Mouse (Mus musculus) thymus, adult 2 months (tissue): ENCODE measurements at regions not wholly inside any gene's neighbourhood (a gene's known extent, or its start where the extent isn't known, plus 50 kb on each side); places are given as distances from the start of the nearest gene placed in this dataset.

ENCODE experiments used
- DNase-seq: peaks from one replicate; pipeline ENCODE4 v3.0.0; 2021
- H3K27ac ChIP-seq: fragments of 200-500 bp; 2 replicates; pipeline ENCODE4 v1.5.1; 2012; ENCODE audit warnings: low read length, control low read depth; ENCODE audit not compliant: control insufficient read depth, insufficient read depth
- H3K27me3 ChIP-seq: fragments of 200-500 bp; 2 replicates; pipeline ENCODE4 v1.6.1; 2012; ENCODE audit warnings: mild to moderate bottlenecking, low read length, moderate library complexity, mixed read lengths; ENCODE audit not compliant: control insufficient read depth, insufficient read depth
- H3K36me3 ChIP-seq: fragments of 200-500 bp; 2 replicates; pipeline ENCODE4 v1.6.1; 2012; ENCODE audit warnings: mild to moderate bottlenecking, low read length, moderate library complexity; ENCODE audit not compliant: control insufficient read depth, insufficient read depth
- H3K4me1 ChIP-seq: fragments of 200-500 bp; replicated peaks from 2 replicates; pipeline ENCODE4 v1.6.1; 2012; ENCODE audit warnings: low read length; ENCODE audit not compliant: control insufficient read depth, insufficient read depth
- H3K4me3 ChIP-seq: fragments of 200-500 bp; 2 replicates; pipeline ENCODE4 v1.5.1; 2012; ENCODE audit warnings: mild to moderate bottlenecking, low read length, control low read depth, moderate library complexity; ENCODE audit not compliant: control insufficient read depth, insufficient read depth
- CTCF ChIP-seq: fragments of 200-500 bp; IDR thresholded peaks from 2 replicates; pipeline ENCODE4 v1.5.1; 2012; ENCODE audit warnings: mild to moderate bottlenecking, control low read depth, low read length, moderate library complexity, borderline replicate concordance; ENCODE audit not compliant: control insufficient read depth, poor library complexity, insufficient read depth; ENCODE audit errors: extremely low read depth
- POLR2A ChIP-seq: fragments of 200-500 bp; IDR thresholded peaks from 2 replicates; pipeline ENCODE4 v1.6.1; 2012; ENCODE audit warnings: mild to moderate bottlenecking, low read length, control low read depth, moderate library complexity; ENCODE audit not compliant: control insufficient read depth, poor library complexity, insufficient read depth; ENCODE audit errors: extremely low read depth
- WGBS: fragments of 180-500 bp; shearing (Covaris S2); methylation state at CpG from one replicate; pipeline ENCODE4 v1.1.7; 2018; 5-methylcytosine and 5-hydroxymethylcytosine counted together

DNA sequence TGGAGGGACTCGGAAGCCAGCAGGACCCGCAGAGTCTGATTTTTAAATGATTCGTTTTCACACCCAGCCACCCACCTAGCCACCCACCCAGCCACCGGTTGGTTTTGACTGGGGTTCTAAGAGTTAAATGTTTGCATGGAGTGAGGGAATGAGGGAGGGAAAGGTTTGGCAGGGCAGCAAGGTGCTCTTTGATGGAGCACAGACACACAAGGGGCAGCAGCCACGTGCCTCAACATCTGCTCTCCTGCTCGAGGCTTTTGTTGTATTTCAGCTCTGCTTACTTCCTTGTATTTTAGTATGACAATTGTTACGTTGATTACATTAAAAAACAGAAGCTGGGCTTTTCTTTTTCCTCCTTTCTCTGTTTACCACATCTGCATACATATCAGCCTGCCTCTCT, 367.6 kb downstream of the Ajap1 start:
- H3K36me3 ChIP-seq = no peaks in the 10 kb centered on the region
- no peak overlapping the region for H3K4me3 ChIP-seq
- no peak overlapping the region for H3K27ac ChIP-seq
- no peak for DNase-seq
- no peaks in the 10 kb centered on the region for H3K4me1 ChIP-seq
- 68% methylated on average over 7 of the region's 7 CpGs for WGBS
- no peak for TF ChIP-seq POLR2A
- no peak for TF ChIP-seq CTCF
- no peaks in the 10 kb centered on the region for H3K27me3 ChIP-seq

DNA sequence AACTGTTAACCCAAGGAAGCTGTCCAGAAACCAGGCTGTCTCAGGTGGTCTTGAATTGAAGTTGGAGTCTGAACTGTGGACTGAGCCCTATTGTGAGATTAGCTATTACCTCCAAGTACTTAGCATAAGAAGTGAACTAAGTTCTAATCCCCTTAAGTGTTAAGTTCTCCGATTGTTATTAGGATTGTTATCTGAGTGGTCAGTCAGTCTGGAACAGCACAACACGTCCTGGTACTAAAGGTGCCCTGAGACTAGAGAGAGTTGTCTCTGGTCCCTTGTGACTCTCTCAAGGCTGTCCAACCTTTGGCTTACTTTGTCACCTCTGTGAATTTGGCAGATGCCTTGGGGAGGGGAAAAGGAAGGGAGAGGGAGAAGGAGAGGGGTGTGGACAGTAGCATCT, 369.0 kb downstream of the Ajap1 start:
- TF ChIP-seq POLR2A = no peak
- Histone ChIP-seq H3K4me3 (no peak overlapping the region), H3K27me3 (no peaks in the 10 kb centered on the region), H3K4me1 (no peaks in the 10 kb centered on the region), H3K36me3 (no peaks in the 10 kb centered on the region), H3K27ac (no peak overlapping the region)
- DNase-seq = no peak
- 96% methylated on average over 2 of the region's 2 CpGs for WGBS

DNA sequence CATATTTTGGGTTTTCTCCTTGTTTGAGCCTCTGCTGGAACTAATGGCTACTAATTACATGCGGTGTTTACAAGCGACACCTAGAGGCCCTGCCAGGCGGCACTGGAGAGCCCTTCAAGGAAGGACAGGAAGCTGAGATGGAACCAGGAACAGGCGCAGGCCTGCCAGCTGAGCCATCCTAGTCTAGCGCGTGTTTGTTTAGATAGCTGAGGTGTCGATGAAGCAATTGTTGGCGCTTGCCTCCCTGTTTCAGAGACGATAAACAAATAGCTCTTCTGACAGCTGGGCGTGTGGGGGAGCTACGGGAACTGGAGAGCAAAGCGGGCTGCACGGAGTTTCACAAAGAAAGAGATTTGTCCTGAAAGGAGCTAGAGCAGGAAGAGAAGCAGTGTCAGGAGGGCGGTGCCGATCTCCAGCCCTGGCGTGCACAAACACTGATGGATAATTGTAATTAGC, 372.3 kb downstream of the Ajap1 start:
- DNase-seq = no peak
- Histone ChIP-seq H3K27me3 (no peaks in the 10 kb centered on the region), H3K36me3 (no peaks in the 10 kb centered on the region), H3K4me1 (no peaks in the 10 kb centered on the region), H3K27ac (no peak overlapping the region), H3K4me3 (no peak overlapping the region)
- TF ChIP-seq POLR2A = no peak
- TF ChIP-seq CTCF = no peak
- WGBS = 43% methylated on average over 16 of the region's 16 CpGs

DNA sequence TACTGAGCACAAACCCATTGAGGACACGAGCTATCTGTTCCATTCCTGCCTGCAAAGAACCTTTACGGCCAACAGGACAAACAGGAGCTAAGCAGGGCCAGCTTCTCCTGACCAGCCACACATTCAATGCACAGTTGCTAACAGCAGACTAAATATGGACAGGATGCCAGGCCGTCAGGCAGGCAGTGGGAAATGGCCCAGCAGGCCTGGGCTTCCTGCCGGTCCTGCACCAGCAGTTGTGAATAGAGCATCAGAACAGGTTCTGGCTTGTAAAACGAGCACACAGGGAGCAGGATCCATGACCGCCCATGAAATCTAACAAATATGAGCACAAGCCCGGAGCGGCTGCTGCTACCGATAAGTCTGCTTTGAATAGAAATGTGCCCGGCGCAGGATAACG, 384.0 kb downstream of the Ajap1 start:
- TF ChIP-seq CTCF (no peak), POLR2A (no peak)
- DNase-seq = no peak
- H3K27me3 ChIP-seq = no peaks in the 10 kb centered on the region
- no peak overlapping the region for H3K4me3 ChIP-seq
- 82% methylated on average over 12 of the region's 12 CpGs for WGBS
- no peak overlapping the region for H3K27ac ChIP-seq
- no peaks in the 10 kb centered on the region for H3K36me3 ChIP-seq
- no peaks in the 10 kb centered on the region for H3K4me1 ChIP-seq

DNA sequence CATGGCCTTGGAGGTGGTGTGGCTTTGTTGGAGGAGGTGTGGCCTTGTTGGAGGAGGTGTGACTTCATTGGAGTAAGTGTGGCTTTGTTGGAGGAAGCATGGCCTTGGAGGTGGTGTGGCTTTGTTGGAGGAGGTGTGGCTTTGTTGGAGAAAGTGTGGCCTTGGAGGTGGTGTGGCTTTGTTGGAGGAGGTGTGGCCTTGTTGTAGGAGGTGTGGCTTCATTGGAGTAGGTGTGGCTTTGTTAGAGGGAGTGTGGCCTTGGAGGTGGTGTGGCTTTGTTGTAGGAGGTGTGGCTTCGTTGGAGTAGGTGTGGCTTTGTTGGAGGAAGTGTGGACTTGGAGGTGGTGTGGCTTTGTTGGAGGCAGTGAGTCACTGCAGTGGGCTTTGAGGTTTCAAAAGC, 385.0 kb downstream of the Ajap1 start:
- Histone ChIP-seq H3K4me1 (no peaks in the 10 kb centered on the region), H3K27me3 (no peaks in the 10 kb centered on the region), H3K4me3 (no peak overlapping the region), H3K36me3 (no peaks in the 10 kb centered on the region), H3K27ac (no peak overlapping the region)
- DNase-seq = no peak
- 46% methylated on average over 1 of the region's 1 CpGs for WGBS
- TF ChIP-seq POLR2A = no peak
- TF ChIP-seq CTCF = no peak

DNA sequence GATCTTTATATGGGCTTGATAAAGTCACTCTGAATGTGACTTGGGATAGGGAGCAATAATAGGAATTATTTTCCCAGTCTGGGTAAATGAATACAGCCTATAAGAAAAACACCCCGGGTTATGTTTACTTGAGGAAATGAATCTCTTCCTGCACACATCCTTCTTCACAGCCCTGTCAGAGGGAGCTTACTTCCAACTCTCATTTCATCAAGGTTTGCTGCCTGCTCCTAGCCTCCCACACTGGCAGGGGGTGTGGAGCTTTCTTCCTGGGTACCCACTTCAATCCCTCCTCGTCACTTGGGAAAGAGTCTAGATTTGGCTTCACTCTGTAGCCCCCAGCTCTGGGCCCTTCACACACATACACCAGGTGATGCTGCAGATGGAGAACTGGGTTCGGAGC, 389.5 kb downstream of the Ajap1 start:
- Histone ChIP-seq H3K4me3 (no peak overlapping the region), H3K36me3 (no peaks in the 10 kb centered on the region), H3K27me3 (no peaks in the 10 kb centered on the region), H3K4me1 (no peaks in the 10 kb centered on the region), H3K27ac (no peak overlapping the region)
- TF ChIP-seq CTCF (no peak), POLR2A (no peak)
- no peak for DNase-seq
- WGBS = 56% methylated on average over 3 of the region's 3 CpGs

DNA sequence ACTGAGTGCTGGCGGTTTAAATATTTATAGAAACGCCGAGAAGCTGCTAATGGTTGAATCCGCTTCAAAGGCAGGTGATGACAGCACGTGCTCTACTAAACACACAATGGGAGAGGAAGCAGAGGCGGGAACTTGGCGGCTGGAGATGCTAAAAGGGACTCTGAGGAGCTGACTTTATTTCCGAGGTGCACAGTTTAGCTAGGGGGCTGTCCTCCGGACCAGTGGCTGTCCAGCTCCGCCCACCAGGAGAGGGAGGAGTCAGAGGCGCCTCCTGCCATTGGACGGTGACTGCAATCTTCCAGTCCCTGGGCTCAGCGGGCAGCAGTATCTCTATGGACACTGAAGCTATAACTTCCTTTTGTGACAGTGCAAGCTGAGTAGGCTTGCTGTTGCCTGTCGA, 400.4 kb downstream of the Ajap1 start:
- 40% methylated on average over 14 of the region's 14 CpGs for WGBS
- Histone ChIP-seq H3K4me3 (no peak overlapping the region), H3K36me3 (no peaks in the 10 kb centered on the region), H3K27ac (no peak overlapping the region), H3K27me3 (no peaks in the 10 kb centered on the region), H3K4me1 (no peaks in the 10 kb centered on the region)
- no peak for TF ChIP-seq POLR2A
- no peak for TF ChIP-seq CTCF
- DNase-seq = no peak
